Mouse (Mus musculus): ENCODE measurements around the gene Slc16a11. TPM values are rescaled to one million over a fixed set of nuclear protein-coding genes. Genes with fewer than 3 reads are reported as not detected.
A peak's percentile ranks its signal among the peaks of the same experiment; 100 is the strongest.

Gene Slc16a11
- polyA plus RNA-seq, 1 experiment from 2014 or later, result 9.7 TPM

DNA sequence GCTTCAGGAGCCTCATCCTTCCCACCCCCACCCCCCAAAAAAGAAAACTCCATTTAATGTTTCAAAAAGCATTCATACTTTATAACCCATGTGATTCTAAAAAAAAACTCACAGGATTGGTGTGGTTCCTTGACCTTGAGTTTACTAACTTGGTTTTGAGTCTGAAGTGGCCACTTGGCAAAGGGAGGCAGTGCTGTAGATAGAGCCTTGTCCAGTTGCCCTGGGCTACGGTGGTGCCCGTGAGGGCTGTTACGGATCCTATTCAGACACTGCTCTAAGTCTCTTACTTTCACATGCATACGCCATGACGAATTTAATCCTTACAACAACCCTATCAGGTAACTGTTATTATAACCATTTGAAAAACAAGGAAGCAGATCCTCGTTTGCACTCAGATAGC, 580 bp upstream of the Slc16a11 start:
- ATAC-seq, result no peak

DNA sequence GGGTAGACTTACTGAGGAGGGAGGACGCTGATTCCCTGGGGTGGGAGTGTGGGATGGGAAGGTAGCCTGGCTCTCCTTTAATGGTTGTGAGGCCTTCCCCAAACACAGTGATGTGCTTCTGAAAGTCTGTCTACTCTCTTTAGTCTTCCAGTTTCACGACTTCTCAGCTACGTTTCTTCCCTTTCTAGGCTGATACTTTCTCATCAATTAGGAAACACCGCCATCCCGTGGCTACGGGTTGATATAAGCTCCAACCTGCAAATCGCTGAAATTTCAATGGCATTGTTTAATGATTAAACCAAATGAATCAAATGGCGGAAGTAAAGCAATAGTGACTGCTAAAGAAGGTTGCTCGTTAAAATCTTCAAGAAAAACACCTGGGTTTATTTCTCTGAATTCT, 344 bp downstream of the Slc16a11 start:
- Histone ChIP-seq H3K27ac (ENCODE audit: low read depth, low read length) (no peak overlapping the region), H3K4me2 (ENCODE audit: low read length) (no peak overlapping the region; the same call in 1 of the 2 replicates), H3K4me3 (ENCODE audit: low read length) (no peak overlapping the region), H3K36me3 (ENCODE audit: control insufficient read depth, insufficient read depth, low read length) (no peaks in the 10 kb centered on the region), H3K27me3 (replicated peaks; ENCODE audit: control insufficient read depth, insufficient read depth, low read length) (peaks cover 14% of the 10 kb centered on the region), H3K4me1 (ENCODE audit: control insufficient read depth, insufficient read depth, low read depth, low read length) (peaks cover 21% of the 10 kb centered on the region), H3K9ac (ENCODE audit: low read depth, low read length) (no peak overlapping the region), H3K9me3 (ENCODE audit: control insufficient read depth, low read length) (no peaks in the 10 kb centered on the region)
- 0 out of 2 replicates have a peak, but pooled peaks have one; percentile 24 for ATAC-seq
- 14% methylated on average over 9 of the region's 9 CpGs for WGBS

More for the DNA sequence above, 580 bp upstream of the Slc16a11 start:
- WGBS, result 80% methylated on average over 6 of the region's 6 CpGs
- peaks cover 21% of the 10 kb centered on the region for H3K4me1 ChIP-seq (ENCODE audit: control insufficient read depth, insufficient read depth, low read depth, low read length)
- H3K4me3 ChIP-seq (ENCODE audit: low read length), result no peak overlapping the region
- no peaks in the 10 kb centered on the region for H3K9me3 ChIP-seq (ENCODE audit: control insufficient read depth, low read length)
- no peak overlapping the region for H3K27ac ChIP-seq (ENCODE audit: low read depth, low read length)
- no peaks in the 10 kb centered on the region for H3K36me3 ChIP-seq (ENCODE audit: control insufficient read depth, insufficient read depth, low read length)
- peaks cover 14% of the 10 kb centered on the region for H3K27me3 ChIP-seq (replicated peaks; ENCODE audit: control insufficient read depth, insufficient read depth, low read length)
- H3K9ac ChIP-seq (ENCODE audit: low read depth, low read length), result no peak overlapping the region
- H3K4me2 ChIP-seq (ENCODE audit: low read length), result no peak overlapping the region

DNA sequence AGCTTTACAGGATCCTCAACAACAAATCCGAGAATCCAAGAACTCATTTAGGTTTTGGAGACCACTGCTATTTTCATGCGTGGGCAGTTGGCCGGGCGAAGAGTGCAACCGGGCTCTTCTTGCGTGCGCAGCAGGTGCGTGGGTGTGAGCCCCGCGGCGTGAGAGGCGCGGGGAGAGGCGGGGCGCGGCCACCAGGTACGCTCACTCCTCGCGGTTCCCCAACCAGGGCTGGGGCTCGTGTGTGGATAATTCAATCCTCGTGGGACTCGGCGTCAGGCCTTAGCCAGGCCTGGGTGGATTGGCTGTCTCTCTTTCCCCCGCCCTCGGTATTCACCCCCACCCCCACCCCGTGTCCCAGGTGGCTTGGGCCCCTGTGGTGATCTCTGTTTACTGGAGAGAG, 1.2 kb downstream of the Slc16a11 start:
- peak overlapping the region; percentile 36 for H3K4me3 ChIP-seq (ENCODE audit: low read length)
- peak overlapping the region; percentile 58 for H3K4me2 ChIP-seq (ENCODE audit: low read length)
- H3K9me3 ChIP-seq (ENCODE audit: control insufficient read depth, low read length), result no peaks in the 10 kb centered on the region
- H3K9ac ChIP-seq (ENCODE audit: low read depth, low read length), result peak overlapping the region; percentile 46
- peaks cover 14% of the 10 kb centered on the region for H3K27me3 ChIP-seq (replicated peaks; ENCODE audit: control insufficient read depth, insufficient read depth, low read length)
- H3K4me1 ChIP-seq (ENCODE audit: control insufficient read depth, insufficient read depth, low read depth, low read length), result peaks cover 26% of the 10 kb centered on the region
- H3K27ac ChIP-seq (ENCODE audit: low read depth, low read length), result no peak overlapping the region
- peak; percentile 47; the same call in 1 of the 2 replicates for ATAC-seq
- WGBS, result 6% methylated on average over 26 of the region's 26 CpGs
- H3K36me3 ChIP-seq (ENCODE audit: control insufficient read depth, insufficient read depth, low read length), result no peaks in the 10 kb centered on the region

DNA sequence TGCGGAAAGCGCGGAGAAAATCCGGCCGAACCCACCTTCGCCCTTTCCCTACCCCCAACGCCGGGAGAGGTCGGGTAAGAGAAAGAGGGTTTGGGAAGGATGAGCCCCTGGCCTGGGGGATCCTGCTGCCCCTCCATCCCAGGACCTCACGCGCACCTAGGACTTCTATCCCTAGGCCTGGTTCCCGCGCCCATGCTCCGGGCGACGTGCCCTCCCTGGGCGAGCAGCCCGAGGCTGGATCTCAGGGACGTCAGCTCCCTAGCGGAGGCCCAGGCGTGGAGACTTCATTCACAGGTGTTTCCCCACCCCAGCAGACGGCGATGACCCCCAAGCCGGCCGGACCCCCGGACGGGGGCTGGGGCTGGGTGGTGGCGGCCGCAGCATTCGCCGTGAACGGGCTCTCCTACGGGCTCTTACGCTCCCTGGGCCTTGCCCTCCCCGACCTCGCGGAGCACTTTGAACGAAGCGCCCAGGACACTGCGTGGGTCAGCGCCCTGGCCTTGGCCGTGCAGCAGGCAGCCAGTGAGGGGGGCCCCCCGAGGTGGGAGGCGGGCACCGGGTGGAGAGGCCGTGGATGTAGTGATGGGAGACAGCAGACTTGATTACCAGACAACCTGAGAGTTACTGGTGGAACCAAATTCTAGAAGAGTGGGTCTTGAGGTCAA, 1.8 kb downstream of the Slc16a11 start:
- H3K36me3 ChIP-seq (ENCODE audit: control insufficient read depth, insufficient read depth, low read length), result no peaks in the 10 kb centered on the region
- no peak overlapping the region for H3K27ac ChIP-seq (ENCODE audit: low read depth, low read length)
- no peaks in the 10 kb centered on the region for H3K9me3 ChIP-seq (ENCODE audit: control insufficient read depth, low read length)
- under 1% methylated on average over 42 of the region's 46 CpGs for WGBS
- H3K4me3 ChIP-seq (ENCODE audit: low read length), result peak overlapping the region; percentile 36
- H3K4me1 ChIP-seq (ENCODE audit: control insufficient read depth, insufficient read depth, low read depth, low read length), result peaks cover 32% of the 10 kb centered on the region
- H3K9ac ChIP-seq (ENCODE audit: low read depth, low read length), result peak overlapping the region; percentile 46
- peaks cover 14% of the 10 kb centered on the region for H3K27me3 ChIP-seq (replicated peaks; ENCODE audit: control insufficient read depth, insufficient read depth, low read length)
- peak; percentile 46; the same call in 1 of the 2 replicates for ATAC-seq
- peak overlapping the region; percentile 58 for H3K4me2 ChIP-seq (ENCODE audit: low read length)

DNA sequence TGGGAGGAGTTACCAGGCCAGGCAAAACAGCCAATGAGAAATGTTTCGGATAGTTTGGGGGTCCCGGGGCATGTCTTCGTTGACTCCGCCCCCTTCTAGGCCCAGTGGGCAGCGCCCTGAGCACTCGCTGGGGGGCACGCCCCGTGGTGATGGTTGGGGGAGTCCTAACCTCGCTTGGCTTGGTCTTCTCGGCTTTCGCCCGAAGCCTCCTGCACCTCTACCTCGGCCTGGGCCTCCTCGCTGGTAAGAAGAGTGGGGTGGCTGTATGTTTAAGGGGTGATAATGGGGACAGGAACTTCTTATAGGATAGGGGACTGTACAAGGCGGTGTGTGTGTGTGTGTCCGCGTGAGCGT, 2.3 kb downstream of the Slc16a11 start:
- Histone ChIP-seq H3K4me2 (ENCODE audit: low read length) (peak overlapping the region; percentile 58), H3K36me3 (ENCODE audit: control insufficient read depth, insufficient read depth, low read length) (no peaks in the 10 kb centered on the region), H3K9me3 (ENCODE audit: control insufficient read depth, low read length) (no peaks in the 10 kb centered on the region), H3K27ac (ENCODE audit: low read depth, low read length) (no peak overlapping the region), H3K4me1 (ENCODE audit: control insufficient read depth, insufficient read depth, low read depth, low read length) (peaks cover 36% of the 10 kb centered on the region), H3K4me3 (ENCODE audit: low read length) (peak overlapping the region; percentile 36; the same call in 1 of the 2 replicates), H3K27me3 (replicated peaks; ENCODE audit: control insufficient read depth, insufficient read depth, low read length) (peaks cover 14% of the 10 kb centered on the region), H3K9ac (ENCODE audit: low read depth, low read length) (no peak overlapping the region; the same call in 1 of the 2 replicates)
- 2% methylated on average over 16 of the region's 18 CpGs for WGBS
- no peak for ATAC-seq

DNA sequence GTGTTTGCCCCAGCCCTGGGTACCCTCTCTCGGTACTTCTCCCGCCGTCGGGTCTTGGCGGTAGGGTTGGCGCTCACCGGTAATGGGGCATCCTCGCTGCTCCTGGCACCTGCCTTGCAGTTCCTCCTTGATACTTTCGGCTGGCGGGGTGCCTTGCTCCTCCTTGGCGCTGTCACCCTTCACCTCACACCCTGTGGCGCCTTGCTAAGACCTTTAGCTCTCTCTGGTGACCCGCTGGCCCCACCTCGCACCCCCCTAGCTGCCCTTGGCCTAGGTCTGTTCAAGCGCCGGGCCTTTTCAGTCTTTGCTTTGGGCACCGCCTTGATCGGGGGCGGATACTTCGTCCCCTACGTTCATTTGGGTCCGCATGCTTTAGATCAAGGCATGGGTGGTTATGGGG, 2.7 kb downstream of the Slc16a11 start:
- Histone ChIP-seq H3K27me3 (replicated peaks; ENCODE audit: control insufficient read depth, insufficient read depth, low read length) (peaks cover 14% of the 10 kb centered on the region), H3K27ac (ENCODE audit: low read depth, low read length) (no peak overlapping the region), H3K9ac (ENCODE audit: low read depth, low read length) (peak overlapping the region; percentile 17; the same call in 1 of the 2 replicates), H3K4me3 (ENCODE audit: low read length) (peak overlapping the region; percentile 0; the same call in 1 of the 2 replicates), H3K4me2 (ENCODE audit: low read length) (peak overlapping the region; percentile 10; the same call in 1 of the 2 replicates), H3K4me1 (ENCODE audit: control insufficient read depth, insufficient read depth, low read depth, low read length) (peaks cover 36% of the 10 kb centered on the region), H3K9me3 (ENCODE audit: control insufficient read depth, low read length) (no peaks in the 10 kb centered on the region), H3K36me3 (ENCODE audit: control insufficient read depth, insufficient read depth, low read length) (no peaks in the 10 kb centered on the region)
- no peak for ATAC-seq
- WGBS, result 9% methylated on average over 22 of the region's 22 CpGs

DNA sequence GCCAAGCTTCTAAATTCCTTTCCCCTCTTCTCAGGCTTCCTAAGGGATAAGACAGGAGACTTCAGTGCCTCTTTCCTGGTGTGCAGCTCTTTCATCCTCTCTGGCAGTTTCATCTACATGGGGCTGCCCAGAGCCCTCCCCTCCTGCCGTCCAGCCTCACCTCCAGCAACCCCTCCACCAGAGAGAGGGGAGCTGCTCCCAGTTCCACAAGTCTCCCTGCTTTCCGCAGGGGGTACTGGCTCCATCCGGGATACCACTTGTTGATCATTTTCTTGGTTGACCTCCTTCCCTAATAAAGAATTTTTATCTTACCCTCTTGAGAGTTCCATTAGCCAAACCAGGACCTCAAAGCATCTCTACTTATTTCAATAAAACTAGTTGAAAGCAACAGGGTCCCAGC, 3.6 kb downstream of the Slc16a11 start:
- Histone ChIP-seq H3K4me2 (ENCODE audit: low read length) (no peak overlapping the region), H3K27me3 (replicated peaks; ENCODE audit: control insufficient read depth, insufficient read depth, low read length) (peaks cover 14% of the 10 kb centered on the region), H3K9ac (ENCODE audit: low read depth, low read length) (no peak overlapping the region), H3K27ac (ENCODE audit: low read depth, low read length) (no peak overlapping the region), H3K9me3 (ENCODE audit: control insufficient read depth, low read length) (no peaks in the 10 kb centered on the region), H3K36me3 (ENCODE audit: control insufficient read depth, insufficient read depth, low read length) (no peaks in the 10 kb centered on the region), H3K4me3 (ENCODE audit: low read length) (no peak overlapping the region), H3K4me1 (ENCODE audit: control insufficient read depth, insufficient read depth, low read depth, low read length) (peaks cover 36% of the 10 kb centered on the region)
- no peak for ATAC-seq
- WGBS, result 62% methylated on average over 3 of the region's 3 CpGs

DNA sequence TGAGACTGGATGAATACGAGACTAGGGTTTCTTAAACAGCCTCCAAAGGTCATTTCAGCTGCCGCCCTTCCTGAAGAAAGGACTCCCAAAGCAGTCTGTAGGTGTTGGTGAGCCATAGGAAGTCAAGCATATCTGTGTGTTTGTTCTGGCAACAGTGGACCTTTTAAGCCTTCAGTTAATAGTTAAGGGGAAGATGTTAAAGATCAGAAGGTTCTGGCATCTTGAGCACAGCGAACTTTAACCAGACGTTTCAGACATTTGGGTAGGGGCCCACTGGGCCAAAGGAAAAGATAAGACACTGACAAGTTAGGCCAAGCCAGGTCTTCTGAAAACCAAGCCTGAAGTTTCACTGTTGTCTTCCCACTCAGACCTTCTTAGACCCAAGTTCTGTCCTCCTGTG, 5.5 kb downstream of the Slc16a11 start:
- Histone ChIP-seq H3K9ac (ENCODE audit: low read depth, low read length) (no peak overlapping the region), H3K4me3 (ENCODE audit: low read length) (no peak overlapping the region), H3K4me1 (ENCODE audit: control insufficient read depth, insufficient read depth, low read depth, low read length) (peaks cover 40% of the 10 kb centered on the region), H3K36me3 (ENCODE audit: control insufficient read depth, insufficient read depth, low read length) (no peaks in the 10 kb centered on the region), H3K4me2 (ENCODE audit: low read length) (no peak overlapping the region), H3K27me3 (replicated peaks; ENCODE audit: control insufficient read depth, insufficient read depth, low read length) (peaks cover 12% of the 10 kb centered on the region), H3K9me3 (ENCODE audit: control insufficient read depth, low read length) (no peaks in the 10 kb centered on the region), H3K27ac (ENCODE audit: low read depth, low read length) (no peak overlapping the region)
- no peak for ATAC-seq
- 89% methylated on average over 4 of the region's 4 CpGs for WGBS

DNA sequence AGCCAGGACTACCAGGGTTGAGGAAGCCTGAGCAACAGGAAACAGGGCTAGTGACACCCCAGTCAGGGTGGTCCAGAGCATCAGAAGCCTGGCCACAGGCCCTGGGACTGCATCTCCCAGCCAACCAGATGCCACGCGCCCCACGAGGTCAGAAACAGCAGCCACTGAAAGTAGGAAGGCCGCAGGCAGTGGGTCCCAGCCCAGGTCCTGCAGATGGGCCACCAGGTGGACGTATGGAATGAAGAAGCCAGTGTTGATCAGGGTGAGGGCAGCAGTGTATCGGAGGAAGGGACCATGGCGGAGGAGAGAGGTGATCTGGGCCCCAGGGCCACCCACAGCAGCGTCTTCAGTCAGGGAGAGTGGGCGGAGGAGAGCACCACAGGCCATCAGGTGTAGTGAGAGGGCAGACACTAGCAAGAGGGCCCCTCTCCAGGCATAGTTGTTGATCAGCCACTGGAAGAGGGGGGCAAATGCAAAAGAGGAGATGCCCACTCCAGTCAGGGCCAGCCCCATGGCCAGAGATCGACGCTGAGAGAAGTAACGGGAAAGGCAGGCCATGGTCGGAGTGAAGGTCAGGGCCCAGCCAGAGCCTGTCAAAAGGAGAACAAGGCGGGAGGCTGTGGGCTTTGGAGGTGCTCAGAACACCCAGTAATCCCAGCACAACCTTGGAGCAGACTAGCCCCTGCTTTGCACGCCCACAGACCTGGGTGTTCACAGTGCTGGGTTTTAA, 6.4 kb downstream of the Slc16a11 start:
- Histone ChIP-seq H3K4me2 (ENCODE audit: low read length) (peak overlapping the region; percentile 62), H3K27ac (ENCODE audit: low read depth, low read length) (no peak overlapping the region), H3K9ac (ENCODE audit: low read depth, low read length) (peak overlapping the region; percentile 22), H3K4me1 (ENCODE audit: control insufficient read depth, insufficient read depth, low read depth, low read length) (peaks cover 35% of the 10 kb centered on the region), H3K36me3 (ENCODE audit: control insufficient read depth, insufficient read depth, low read length) (no peaks in the 10 kb centered on the region), H3K27me3 (replicated peaks; ENCODE audit: control insufficient read depth, insufficient read depth, low read length) (peaks cover 16% of the 10 kb centered on the region), H3K4me3 (ENCODE audit: low read length) (peak overlapping the region; percentile 48), H3K9me3 (ENCODE audit: control insufficient read depth, low read length) (no peaks in the 10 kb centered on the region)
- ATAC-seq, result no peak
- WGBS, result 92% methylated on average over 15 of the region's 15 CpGs

Measured in hindbrain, embryonic 16.5 days (tissue).